Mouse (Mus musculus) kidney, adult 2 months (tissue): Measurements from ENCODE around the gene Gnb1. TPM values are rescaled to one million over a fixed set of nuclear protein-coding genes. Genes with fewer than 3 reads are reported as not detected.

Experiments
- DNase-seq: peaks from one replicate; pipeline ENCODE4 v3.0.0; 2021
- H3K27ac ChIP-seq: fragments of 200-500 bp; 2 replicates; pipeline ENCODE4 v1.5.1; 2012; ENCODE audit warnings: low read depth, low read length, control low read depth, inconsistent platforms; ENCODE audit not compliant: insufficient read depth
- H3K27me3 ChIP-seq: fragments of 200-500 bp; replicated peaks from 2 replicates; pipeline ENCODE4 v1.6.1; 2012; ENCODE audit warnings: mild to moderate bottlenecking, moderate library complexity, low read length, inconsistent platforms; ENCODE audit not compliant: control insufficient read depth, insufficient read depth
- H3K36me3 ChIP-seq: fragments of 200-500 bp; 2 replicates; pipeline ENCODE4 v1.6.1; 2012; ENCODE audit warnings: mild to moderate bottlenecking, moderate library complexity, low read length, inconsistent platforms; ENCODE audit not compliant: control insufficient read depth, insufficient read depth
- H3K4me1 ChIP-seq: fragments of 200-500 bp; 2 replicates; pipeline ENCODE4 v1.6.1; 2011; ENCODE audit warnings: low read length; ENCODE audit not compliant: control insufficient read depth, insufficient read depth
- H3K4me3 ChIP-seq: fragments of 200-500 bp; 2 replicates; pipeline ENCODE4 v1.5.1; 2011; ENCODE audit warnings: mild to moderate bottlenecking, low read depth, low read length, control low read depth; ENCODE audit not compliant: insufficient read depth
- CTCF ChIP-seq: fragments of 200-500 bp; conservative IDR thresholded peaks from 2 replicates; pipeline ENCODE4 v1.5.1; 2011; ENCODE audit warnings: low read depth, mild to moderate bottlenecking, control low read depth, low read length, moderate library complexity, mixed read lengths; ENCODE audit not compliant: insufficient read depth, insufficient read length
- POLR2A ChIP-seq: fragments of 200-500 bp; IDR thresholded peaks from one replicate; pipeline ENCODE4 v1.6.1; 2011; ENCODE audit warnings: low read depth, low read length, control low read depth
- WGBS: fragments of 180-500 bp; shearing (Covaris S2); methylation state at CpG from one replicate; pipeline ENCODE4 v1.1.7; 2018; 5-methylcytosine and 5-hydroxymethylcytosine counted together
- polyA plus RNA-seq: library from polyadenylated mRNA; depleted of rRNA; stranded (reverse); fragments of >200 nt; gene quantifications from 2 replicates; pipeline ENCODE4 v1.2.3, GENCODE M21; 2012

Gnb1 gene
- polyA plus RNA-seq, 1 experiment = 399 TPM

- no peak for DNase-seq
- no peak overlapping the region for H3K27ac ChIP-seq
- H3K27me3 ChIP-seq = no peaks in the 10 kb centered on the region
- no peak overlapping the region for H3K4me3 ChIP-seq
- TF ChIP-seq CTCF (no peak), POLR2A (no peak)
- no peaks in the 10 kb centered on the region for H3K36me3 ChIP-seq
- WGBS = 52% methylated on average over 5 of the region's 5 CpGs
- H3K4me1 ChIP-seq = peaks cover 16% of the 10 kb centered on the region; the same call in 1 of the 2 replicates
Observed at GRCm38 (mm10) chr4:155577741-155578140, 86.6 kb downstream of the Gnb1 start.

- TF ChIP-seq CTCF (no peak), POLR2A (no peak)
- 59% methylated on average over 7 of the region's 7 CpGs for WGBS
- no peak overlapping the region for H3K4me3 ChIP-seq
- DNase-seq = peak; percentile 82
- H3K36me3 ChIP-seq = no peaks in the 10 kb centered on the region
- H3K27ac ChIP-seq = no peak overlapping the region; the same call in 1 of the 2 replicates
- peaks cover 12% of the 10 kb centered on the region; the same call in 1 of the 2 replicates for H3K4me1 ChIP-seq
- no peaks in the 10 kb centered on the region for H3K27me3 ChIP-seq
Observed at GRCm38 (mm10) chr4:155578336-155579125, 87.4 kb downstream of the Gnb1 start.

- no peaks in the 10 kb centered on the region for H3K27me3 ChIP-seq
- no peak overlapping the region for H3K4me3 ChIP-seq
- H3K4me1 ChIP-seq = peaks cover 12% of the 10 kb centered on the region; the same call in 1 of the 2 replicates
- no peak for DNase-seq
- TF ChIP-seq POLR2A = no peak
- peak; percentile 65 for TF ChIP-seq CTCF
- no peak overlapping the region for H3K27ac ChIP-seq
- peaks cover 2% of the 10 kb centered on the region for H3K36me3 ChIP-seq
- WGBS = 29% methylated on average over 1 of the region's 1 CpGs
Observed at GRCm38 (mm10) chr4:155580420-155580819, 89.3 kb downstream of the Gnb1 start.

GRCm38 (mm10) chr4:155582279-155582905 is 91.2 kb downstream of the Gnb1 start:
- Histone ChIP-seq H3K27ac (no peak overlapping the region), H3K4me1 (peaks cover 6% of the 10 kb centered on the region; the same call in 1 of the 2 replicates), H3K4me3 (no peak overlapping the region), H3K27me3 (no peaks in the 10 kb centered on the region), H3K36me3 (peaks cover 3% of the 10 kb centered on the region)
- WGBS = 72% methylated on average over 6 of the region's 6 CpGs
- TF ChIP-seq CTCF = no peak
- TF ChIP-seq POLR2A = no peak
- no peak for DNase-seq

GRCm38 (mm10) chr4:155589356-155589755 is 98.2 kb downstream of the Gnb1 start:
- H3K27ac ChIP-seq = no peak overlapping the region
- peaks cover 6% of the 10 kb centered on the region for H3K36me3 ChIP-seq
- WGBS = 86% methylated on average over 5 of the region's 5 CpGs
- TF ChIP-seq CTCF (no peak), POLR2A (no peak)
- DNase-seq = no peak
- no peaks in the 10 kb centered on the region for H3K4me1 ChIP-seq
- no peaks in the 10 kb centered on the region for H3K27me3 ChIP-seq
- no peak overlapping the region for H3K4me3 ChIP-seq

GRCm38 (mm10) chr4:155591012-155591719 is 100.0 kb downstream of the Gnb1 start:
- Histone ChIP-seq H3K36me3 (peaks cover 4% of the 10 kb centered on the region; the same call in 1 of the 2 replicates), H3K4me1 (no peaks in the 10 kb centered on the region), H3K27ac (no peak overlapping the region), H3K4me3 (no peak overlapping the region), H3K27me3 (no peaks in the 10 kb centered on the region)
- TF ChIP-seq CTCF = no peak
- TF ChIP-seq POLR2A = no peak
- WGBS = 86% methylated on average over 7 of the region's 7 CpGs
- no peak for DNase-seq

GRCm38 (mm10) chr4:155593780-155594179 is 102.6 kb downstream of the Gnb1 start:
- WGBS = 42% methylated on average over 1 of the region's 1 CpGs
- Histone ChIP-seq H3K36me3 (no peaks in the 10 kb centered on the region), H3K4me3 (no peak overlapping the region), H3K27ac (no peak overlapping the region), H3K27me3 (no peaks in the 10 kb centered on the region), H3K4me1 (0 out of 2 replicates have a peak, but pooled peaks cover 3% of the 10 kb centered on the region)
- DNase-seq = no peak
- TF ChIP-seq POLR2A (no peak), CTCF (no peak)
